Mouse (Mus musculus) stomach, embryonic 15.5 days (tissue): ENCODE data around the gene Washc4. TPM values are rescaled to one million over a fixed set of nuclear protein-coding genes. Genes with fewer than 3 reads are reported as not detected.

Source experiments
- ATAC-seq: fragments of 200-750 bp; cut with Nextera tagmentation; 2 replicates; pipeline ENCODE4 v1.8.0; 2017; ENCODE audit warnings: low read depth, moderate number of reproducible peaks, moderate TSS enrichment; ENCODE audit not compliant: insufficient read depth, low FRiP score
- H3K27ac ChIP-seq: fragments of 300-500 bp; sonication (generic); 2 replicates; pipeline ENCODE4 v1.5.1; 2015; ENCODE audit warnings: mild to moderate bottlenecking, inconsistent platforms
- H3K27me3 ChIP-seq: fragments of 300-500 bp; sonication (generic); replicated peaks from 2 replicates; pipeline ENCODE4 v1.6.1; 2015; ENCODE audit warnings: inconsistent platforms
- H3K36me3 ChIP-seq: fragments of 300-500 bp; sonication (generic); 2 replicates; pipeline ENCODE4 v1.6.1; 2015; ENCODE audit warnings: inconsistent platforms
- H3K4me1 ChIP-seq: fragments of 300-500 bp; sonication (generic); 2 replicates; pipeline ENCODE4 v1.6.1; 2015; ENCODE audit warnings: inconsistent platforms
- H3K4me2 ChIP-seq: fragments of 300-500 bp; sonication (generic); 2 replicates; pipeline ENCODE4 v1.6.1; 2015; ENCODE audit warnings: mild to moderate bottlenecking, inconsistent platforms
- H3K4me3 ChIP-seq: fragments of 300-500 bp; sonication (generic); replicated peaks from 2 replicates; pipeline ENCODE4 v1.5.1; 2015; ENCODE audit warnings: inconsistent platforms
- H3K9ac ChIP-seq: fragments of 300-500 bp; sonication (generic); 2 replicates; pipeline ENCODE4 v1.6.1; 2015; ENCODE audit warnings: inconsistent platforms
- H3K9me3 ChIP-seq: fragments of 300-500 bp; sonication (generic); 2 replicates; pipeline ENCODE4 v1.6.1; 2016; ENCODE audit warnings: inconsistent platforms
- WGBS: fragments of 180-500 bp; shearing (Covaris S2); methylation state at CpG from one replicate; pipeline ENCODE4 v1.1.7; 2015; 5-methylcytosine and 5-hydroxymethylcytosine counted together
- polyA plus RNA-seq: library from polyadenylated mRNA; unstranded; fragments of >200 nt; fragmentation: Nextera tagmentation; extraction: Ambion mirVana; gene quantifications from 2 replicates; pipeline ENCODE4 v1.2.1, GENCODE M21; 2015

Gene Washc4
- polyA plus RNA-seq, 1 experiment from 2014 or later, result 39.1 TPM

DNA sequence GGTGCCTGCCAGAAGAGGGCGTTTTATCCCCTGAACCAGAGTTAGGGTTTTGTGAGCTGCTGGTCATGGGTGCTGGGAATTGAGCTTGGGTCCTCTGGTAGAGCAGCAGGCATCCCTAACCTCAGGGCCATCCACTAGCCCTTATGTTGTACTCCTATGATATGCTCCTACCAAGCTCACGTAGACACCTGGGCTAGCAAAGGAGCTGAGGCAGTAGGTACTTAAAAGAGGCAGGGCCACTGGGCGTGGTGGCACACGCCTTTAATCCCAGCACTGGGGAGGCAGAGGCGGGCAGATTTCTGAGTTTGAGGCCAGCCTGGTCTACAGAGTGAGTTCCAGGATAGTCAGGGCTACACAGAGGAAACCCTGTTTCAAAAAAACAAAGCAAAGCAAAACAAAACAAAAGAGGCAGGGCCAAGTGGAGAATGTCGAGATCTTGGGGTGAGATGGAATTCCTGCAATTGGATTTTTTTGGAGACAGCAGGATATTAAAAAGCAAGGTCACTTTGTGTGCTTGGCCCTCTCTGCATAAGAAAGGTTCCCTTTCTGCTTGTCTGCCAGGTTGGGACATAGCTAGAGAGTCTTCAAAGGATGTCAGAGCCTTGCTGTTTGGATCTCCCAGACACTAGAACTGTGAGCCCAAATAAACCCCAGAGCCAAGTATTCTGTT is 4.1 kb upstream of the Washc4 start:
- Histone ChIP-seq H3K27ac (no peak overlapping the region), H3K36me3 (no peaks in the 10 kb centered on the region), H3K4me3 (no peak overlapping the region), H3K9ac (no peak overlapping the region), H3K27me3 (no peaks in the 10 kb centered on the region), H3K9me3 (no peaks in the 10 kb centered on the region), H3K4me1 (no peaks in the 10 kb centered on the region), H3K4me2 (no peak overlapping the region)
- ATAC-seq, result no peak
- WGBS, result 68% methylated on average over 6 of the region's 6 CpGs

DNA sequence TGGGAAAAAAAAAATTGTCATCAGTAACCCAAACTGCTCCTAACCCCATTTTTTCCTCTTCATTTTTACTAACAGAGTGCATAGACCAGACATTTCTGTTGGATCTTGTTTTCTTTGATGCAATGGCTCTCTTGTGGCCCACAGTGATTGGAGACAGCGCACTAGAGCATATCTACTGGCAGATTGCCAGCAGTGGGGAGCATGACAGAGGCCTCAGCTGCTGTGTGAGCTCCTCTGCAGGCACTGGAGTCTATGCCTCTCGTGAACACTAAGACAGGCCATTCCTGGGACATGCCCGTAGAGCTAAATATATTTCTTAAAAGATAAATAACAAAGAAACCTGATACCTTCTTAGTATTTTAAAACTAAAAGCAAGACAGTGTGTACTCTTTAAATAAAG is 3.5 kb upstream of the Washc4 start:
- H3K4me3 ChIP-seq, result no peak overlapping the region
- no peaks in the 10 kb centered on the region for H3K9me3 ChIP-seq
- no peak overlapping the region for H3K27ac ChIP-seq
- H3K4me2 ChIP-seq, result no peak overlapping the region
- no peak overlapping the region for H3K9ac ChIP-seq
- no peaks in the 10 kb centered on the region for H3K36me3 ChIP-seq
- 15% methylated on average over 3 of the region's 3 CpGs for WGBS
- H3K27me3 ChIP-seq, result no peaks in the 10 kb centered on the region
- 0 out of 2 replicates have a peak, but pooled peaks cover 1% of the 10 kb centered on the region for H3K4me1 ChIP-seq
- no peak for ATAC-seq

DNA sequence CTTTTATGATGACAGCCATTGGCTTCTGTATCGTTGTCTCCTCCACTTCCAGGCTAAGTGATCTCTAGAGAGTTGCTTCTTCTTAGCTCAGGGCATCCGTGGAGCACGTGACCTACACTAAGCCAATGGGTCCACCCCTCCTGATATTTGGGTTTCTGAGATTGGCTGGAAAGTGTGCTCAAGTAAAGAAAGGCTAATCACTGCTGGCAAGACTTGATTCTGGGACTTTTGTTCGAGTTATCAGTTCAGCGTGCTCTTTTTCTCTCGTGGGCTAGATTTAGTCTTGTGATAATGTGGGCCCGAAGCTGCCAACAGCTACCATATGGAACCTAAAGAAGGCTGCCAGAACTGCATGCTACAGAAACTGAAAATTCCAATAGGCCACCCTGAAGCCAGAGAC is 1.3 kb upstream of the Washc4 start:
- no peak overlapping the region for H3K4me3 ChIP-seq
- H3K27me3 ChIP-seq, result no peaks in the 10 kb centered on the region
- WGBS, result 81% methylated on average over 7 of the region's 7 CpGs
- no peaks in the 10 kb centered on the region for H3K36me3 ChIP-seq
- no peaks in the 10 kb centered on the region for H3K9me3 ChIP-seq
- no peak for ATAC-seq
- H3K4me2 ChIP-seq, result no peak overlapping the region
- 0 out of 2 replicates have a peak, but pooled peaks cover 5% of the 10 kb centered on the region for H3K4me1 ChIP-seq
- no peak overlapping the region for H3K9ac ChIP-seq
- no peak overlapping the region for H3K27ac ChIP-seq

DNA sequence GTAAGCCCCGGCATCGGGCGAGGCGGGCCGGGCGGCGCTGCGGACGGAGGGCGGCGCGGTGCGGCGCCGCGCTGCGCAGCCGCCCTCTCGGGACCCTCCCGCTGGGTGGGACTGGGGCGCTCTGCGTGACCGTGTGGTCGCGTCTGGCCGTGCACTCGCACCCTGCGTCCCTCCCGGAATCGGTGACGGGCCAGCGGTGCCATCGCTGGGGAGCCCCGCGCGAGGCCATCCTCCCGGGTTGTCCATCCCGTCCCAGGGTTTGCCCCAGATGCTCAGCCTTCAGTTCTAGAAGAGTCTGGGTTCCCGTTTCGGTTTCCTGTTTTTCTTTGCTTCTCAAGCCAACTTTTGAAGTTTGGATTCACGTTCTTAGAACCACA is 539 bp downstream of the Washc4 start:
- peak overlapping the region; percentile 60 for H3K9ac ChIP-seq
- peak overlapping the region; percentile 78 for H3K4me3 ChIP-seq
- peak; percentile 89 for ATAC-seq
- H3K4me1 ChIP-seq, result 0 out of 2 replicates have a peak, but pooled peaks cover 5% of the 10 kb centered on the region
- no peaks in the 10 kb centered on the region for H3K27me3 ChIP-seq
- H3K9me3 ChIP-seq, result no peaks in the 10 kb centered on the region
- H3K4me2 ChIP-seq, result peak overlapping the region; percentile 63
- H3K27ac ChIP-seq, result peak overlapping the region; percentile 87
- 0 out of 2 replicates have a peak, but pooled peaks cover 5% of the 10 kb centered on the region for H3K36me3 ChIP-seq
- WGBS, result 0% methylated on average over 40 of the region's 41 CpGs

DNA sequence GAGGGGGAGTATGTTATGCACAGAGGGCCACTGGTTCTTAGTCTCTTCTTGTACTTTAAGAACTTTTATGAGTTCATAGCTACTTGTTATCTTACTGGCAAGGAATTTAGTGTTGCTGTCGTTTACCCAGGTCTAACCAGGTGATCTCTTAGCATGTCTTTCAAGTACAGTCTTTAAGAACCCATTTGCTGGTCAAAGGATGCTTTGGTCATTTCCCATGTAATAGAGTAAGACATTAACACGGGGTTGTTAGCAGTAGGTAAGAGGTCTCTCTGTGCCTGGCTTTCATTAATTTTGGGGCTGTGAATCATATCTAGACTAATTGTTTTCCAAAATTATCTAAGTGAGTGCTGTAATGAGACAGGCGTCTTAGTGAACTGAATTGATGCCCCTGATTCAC is 1.8 kb downstream of the Washc4 start:
- no peaks in the 10 kb centered on the region for H3K27me3 ChIP-seq
- WGBS, result 72% methylated on average over 3 of the region's 3 CpGs
- H3K9me3 ChIP-seq, result no peaks in the 10 kb centered on the region
- H3K4me2 ChIP-seq, result peak overlapping the region; percentile 63; the same call in 1 of the 2 replicates
- no peak overlapping the region for H3K4me3 ChIP-seq
- 0 out of 2 replicates have a peak, but pooled peaks cover 5% of the 10 kb centered on the region for H3K4me1 ChIP-seq
- no peak overlapping the region for H3K27ac ChIP-seq
- H3K36me3 ChIP-seq, result peaks cover 12% of the 10 kb centered on the region; the same call in 1 of the 2 replicates
- no peak overlapping the region for H3K9ac ChIP-seq
- ATAC-seq, result no peak

DNA sequence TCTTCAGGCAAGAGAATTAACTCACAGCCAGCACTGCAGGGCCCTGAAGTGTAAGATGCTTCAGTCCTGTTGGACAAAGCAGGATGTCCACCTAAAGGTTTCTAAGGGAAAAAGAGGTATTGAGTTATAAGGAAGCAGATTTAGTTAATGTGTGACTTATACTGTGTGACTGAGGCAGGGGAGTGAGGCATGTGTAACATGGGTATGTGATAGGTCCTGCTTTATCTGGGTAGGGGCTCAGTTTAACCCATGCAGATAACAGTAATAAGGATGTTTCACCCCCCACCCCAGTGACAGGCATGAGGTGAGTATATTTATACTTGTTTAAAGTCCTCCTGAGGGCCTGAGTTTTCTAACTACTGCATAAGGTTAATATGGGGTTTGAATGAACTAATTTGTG is 19.5 kb downstream of the Washc4 start:
- Histone ChIP-seq H3K4me2 (no peak overlapping the region), H3K4me1 (no peaks in the 10 kb centered on the region), H3K4me3 (no peak overlapping the region), H3K9me3 (no peaks in the 10 kb centered on the region), H3K27ac (no peak overlapping the region), H3K9ac (no peak overlapping the region), H3K36me3 (peaks cover 31% of the 10 kb centered on the region), H3K27me3 (no peaks in the 10 kb centered on the region)
- ATAC-seq, result no peak

DNA sequence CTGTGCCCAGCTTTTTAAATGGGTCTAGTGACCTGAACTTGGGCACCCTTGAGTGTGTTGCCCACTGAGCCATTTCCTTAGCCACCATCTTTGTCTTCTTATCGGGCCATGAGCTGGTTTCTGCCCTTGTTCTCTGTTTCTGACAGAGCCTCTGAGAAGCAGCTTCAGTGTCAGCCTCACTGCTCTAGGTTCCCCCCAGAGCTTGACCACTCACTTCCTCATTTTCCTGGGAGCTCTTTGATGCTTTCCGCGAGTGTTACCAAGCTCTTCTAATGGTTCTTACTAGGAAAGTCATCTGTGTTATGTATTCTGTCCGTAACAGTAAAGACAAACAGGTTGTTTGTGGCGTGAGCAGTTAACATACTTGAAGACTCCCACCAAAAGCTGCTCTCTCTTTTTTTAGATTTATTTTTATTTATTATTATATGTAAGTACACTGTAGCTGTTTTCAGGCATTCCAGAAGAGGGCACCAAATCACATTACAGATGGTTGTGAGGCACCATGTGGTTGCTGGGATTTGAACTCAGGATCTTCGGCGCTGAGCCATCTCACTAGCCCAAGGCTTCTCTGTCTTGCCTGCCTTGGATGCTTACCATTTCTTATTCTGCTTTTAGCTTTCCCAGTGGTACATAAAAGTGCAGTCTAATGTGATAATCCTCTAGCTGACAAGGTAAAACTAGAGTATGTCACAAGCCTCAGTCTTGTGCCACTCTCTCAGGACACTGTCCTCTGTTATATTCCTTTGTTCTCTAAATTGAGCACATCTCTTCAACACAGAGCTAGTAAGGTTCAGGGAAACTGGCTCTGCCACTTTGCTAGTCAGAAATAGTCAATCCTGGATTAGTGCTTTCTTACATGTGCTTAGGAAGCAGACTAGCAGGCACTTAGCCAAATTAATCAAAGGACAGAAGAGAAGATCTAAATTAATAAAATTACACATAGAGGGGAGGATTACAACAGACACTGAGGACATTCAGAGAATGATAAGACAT is 22.2 kb downstream of the Washc4 start:
- H3K27ac ChIP-seq, result no peak overlapping the region
- ATAC-seq, result no peak
- WGBS, result 90% methylated on average over 7 of the region's 7 CpGs

DNA sequence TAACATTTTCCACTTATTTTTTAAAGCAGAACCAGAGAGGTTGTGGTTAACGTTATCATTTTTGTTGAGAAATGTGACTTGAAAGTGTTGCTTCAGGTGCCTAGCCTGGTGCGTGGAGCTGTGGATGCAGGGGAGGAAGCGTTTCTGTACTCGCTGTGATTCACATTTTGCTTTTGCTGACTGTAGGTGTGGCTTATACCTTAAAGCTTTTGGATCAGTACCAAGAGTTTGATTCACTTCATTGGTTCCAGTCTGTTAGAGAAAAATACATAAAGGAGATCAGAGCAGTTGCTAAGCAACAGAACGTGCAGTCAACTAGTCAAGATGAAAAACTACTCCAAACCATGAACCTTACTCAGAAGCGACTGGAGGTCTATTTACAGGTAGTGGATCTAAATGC is 47.2 kb downstream of the Washc4 start:
- H3K27ac ChIP-seq, result no peak overlapping the region
- H3K36me3 ChIP-seq, result peaks cover 37% of the 10 kb centered on the region
- no peaks in the 10 kb centered on the region for H3K9me3 ChIP-seq
- no peak overlapping the region for H3K9ac ChIP-seq
- H3K27me3 ChIP-seq, result no peaks in the 10 kb centered on the region
- H3K4me2 ChIP-seq, result no peak overlapping the region
- H3K4me1 ChIP-seq, result no peaks in the 10 kb centered on the region
- no peak overlapping the region for H3K4me3 ChIP-seq
- ATAC-seq, result no peak
- 86% methylated on average over 6 of the region's 6 CpGs for WGBS

More for the DNA sequence above, 22.2 kb downstream of the Washc4 start:
- Histone ChIP-seq H3K9ac (no peak overlapping the region), H3K27me3 (no peaks in the 10 kb centered on the region), H3K4me3 (no peak overlapping the region), H3K9me3 (no peaks in the 10 kb centered on the region), H3K4me1 (no peaks in the 10 kb centered on the region), H3K4me2 (no peak overlapping the region), H3K36me3 (peaks cover 31% of the 10 kb centered on the region)

DNA sequence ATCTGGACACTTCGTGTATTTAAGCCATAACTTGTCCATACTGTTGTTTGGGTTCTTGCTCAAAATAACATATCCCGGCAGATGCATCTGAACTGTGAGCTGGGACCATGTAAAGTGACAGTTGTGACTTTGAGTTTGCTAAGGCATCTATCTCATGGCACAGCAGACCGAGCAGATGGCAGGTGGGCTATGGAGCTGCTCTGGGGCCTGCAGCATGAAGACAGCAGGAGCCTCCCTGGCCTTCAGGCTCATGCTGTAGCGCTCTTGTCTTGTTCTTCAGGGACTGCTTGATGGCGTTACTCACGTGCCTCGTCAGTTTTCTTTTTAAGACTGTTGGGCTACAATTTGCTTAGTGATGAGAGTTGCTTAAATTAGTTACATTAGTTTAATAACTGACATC is 49.1 kb downstream of the Washc4 start:
- WGBS, result 94% methylated on average over 7 of the region's 7 CpGs
- Histone ChIP-seq H3K4me3 (no peak overlapping the region), H3K4me1 (no peaks in the 10 kb centered on the region), H3K9me3 (no peaks in the 10 kb centered on the region), H3K27ac (no peak overlapping the region), H3K9ac (no peak overlapping the region), H3K27me3 (no peaks in the 10 kb centered on the region), H3K4me2 (no peak overlapping the region), H3K36me3 (peaks cover 35% of the 10 kb centered on the region)
- no peak for ATAC-seq

DNA sequence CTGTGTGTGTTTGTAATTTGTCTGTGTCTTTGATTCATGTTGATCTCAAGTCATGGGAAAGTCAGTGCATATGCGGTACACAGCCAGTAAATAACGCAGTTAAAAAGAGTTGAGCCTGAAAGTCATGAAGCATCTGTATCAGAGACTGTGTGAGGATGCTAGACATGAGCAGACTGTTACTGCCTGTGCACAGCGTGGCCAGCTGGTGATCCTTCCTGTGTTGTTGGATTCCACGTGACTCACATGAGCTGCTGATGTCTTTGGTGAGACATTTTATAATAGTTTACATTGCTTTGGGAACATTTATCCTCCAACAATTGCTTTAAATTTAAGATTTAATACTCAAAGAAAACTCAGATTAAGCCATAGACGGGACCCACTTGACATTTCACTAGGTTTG is 51.0 kb downstream of the Washc4 start:
- Histone ChIP-seq H3K4me1 (no peaks in the 10 kb centered on the region), H3K27me3 (no peaks in the 10 kb centered on the region), H3K9me3 (no peaks in the 10 kb centered on the region), H3K4me3 (no peak overlapping the region), H3K36me3 (peaks cover 38% of the 10 kb centered on the region), H3K27ac (no peak overlapping the region), H3K4me2 (no peak overlapping the region), H3K9ac (no peak overlapping the region)
- WGBS, result 88% methylated on average over 5 of the region's 5 CpGs
- no peak for ATAC-seq

DNA sequence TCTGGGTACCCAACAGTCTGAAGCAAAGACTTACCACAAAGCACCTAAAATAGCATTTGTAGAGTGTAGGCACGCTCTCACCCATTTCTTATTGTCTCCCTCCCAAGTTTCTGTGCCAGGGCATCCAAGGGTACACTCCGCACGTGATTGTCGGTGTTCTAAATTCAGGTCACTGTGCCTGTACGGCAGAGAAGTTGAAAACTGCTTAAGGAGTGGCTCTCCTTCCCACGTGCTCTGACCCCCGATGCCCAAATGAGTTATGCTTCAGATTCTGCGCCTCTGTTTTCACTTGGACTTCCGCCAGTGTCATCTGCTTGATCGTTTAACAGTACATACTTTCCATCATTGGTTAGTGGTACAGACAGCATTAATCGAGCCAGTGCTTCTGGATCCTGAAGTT is 57.1 kb downstream of the Washc4 start:
- H3K4me2 ChIP-seq, result no peak overlapping the region
- no peaks in the 10 kb centered on the region for H3K4me1 ChIP-seq
- 79% methylated on average over 11 of the region's 11 CpGs for WGBS
- no peak overlapping the region for H3K9ac ChIP-seq
- H3K27ac ChIP-seq, result no peak overlapping the region
- H3K4me3 ChIP-seq, result no peak overlapping the region
- H3K9me3 ChIP-seq, result no peaks in the 10 kb centered on the region
- ATAC-seq, result no peak
- H3K36me3 ChIP-seq, result peaks cover 27% of the 10 kb centered on the region
- no peaks in the 10 kb centered on the region for H3K27me3 ChIP-seq

DNA sequence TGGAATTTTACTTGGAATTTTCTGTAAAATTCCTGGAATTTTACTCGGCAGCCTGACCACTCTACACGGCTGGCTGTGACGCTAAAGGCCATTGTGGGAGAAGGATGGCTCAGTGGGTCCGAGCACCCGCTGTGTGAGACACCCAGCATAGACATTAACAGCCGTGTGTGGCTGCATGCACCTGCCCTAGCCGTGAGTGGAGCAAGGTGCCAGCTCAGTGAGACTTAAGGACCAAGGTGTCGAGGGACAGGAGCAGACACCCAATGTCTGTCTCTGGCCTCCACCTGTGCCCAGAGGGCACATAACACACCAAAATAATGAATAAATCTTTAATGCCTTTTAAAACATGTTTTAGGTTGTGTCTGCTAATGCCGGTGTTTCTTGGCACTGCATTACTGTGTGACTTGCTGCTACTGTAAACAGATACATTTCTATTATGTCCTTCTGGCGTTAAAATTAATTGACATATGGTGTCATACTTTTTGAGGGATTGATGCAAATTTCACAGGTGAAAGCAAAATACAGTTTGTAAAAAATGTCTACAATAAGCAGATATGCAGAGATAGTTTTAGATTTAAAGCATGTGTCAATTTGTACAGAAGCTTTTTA is 60.5 kb downstream of the Washc4 start:
- H3K27ac ChIP-seq, result no peak overlapping the region
- no peaks in the 10 kb centered on the region for H3K9me3 ChIP-seq
- no peaks in the 10 kb centered on the region for H3K27me3 ChIP-seq
- ATAC-seq, result no peak
- peaks cover 31% of the 10 kb centered on the region for H3K36me3 ChIP-seq
- no peak overlapping the region for H3K9ac ChIP-seq
- no peak overlapping the region for H3K4me3 ChIP-seq
- WGBS, result 86% methylated on average over 10 of the region's 10 CpGs
- no peaks in the 10 kb centered on the region for H3K4me1 ChIP-seq
- no peak overlapping the region for H3K4me2 ChIP-seq
